Mouse (Mus musculus) limb, embryonic 11.5 days (tissue): ENCODE measurements at regions not wholly inside any gene's neighbourhood (a gene's known extent, or its start where the extent isn't known, plus 50 kb on each side); places are given as distances from the start of the nearest gene placed in this dataset.

Experiments
- ATAC-seq: fragments of 200-750 bp; cut with Nextera tagmentation; 2 replicates; pipeline ENCODE4 v1.8.0; 2017; ENCODE audit warnings: low read depth; ENCODE audit not compliant: insufficient number of reproducible peaks, low FRiP score, low TSS enrichment
- DNase-seq: peaks from one replicate; pipeline ENCODE4 v3.0.0-alpha.2; 2015; ENCODE audit warnings: low spot score
- H3K27ac ChIP-seq: fragments of 300-500 bp; sonication (generic); replicated peaks from 2 replicates; pipeline ENCODE4 v1.5.1; 2014; ENCODE audit warnings: low read depth, mild to moderate bottlenecking, low read length
- H3K27me3 ChIP-seq: fragments of 300-500 bp; sonication (generic); 2 replicates; pipeline ENCODE4 v1.6.1; 2014; ENCODE audit warnings: mild to moderate bottlenecking, low read length, mixed read lengths; ENCODE audit not compliant: control insufficient read depth, insufficient read depth
- H3K36me3 ChIP-seq: fragments of 300-500 bp; sonication (generic); 2 replicates; pipeline ENCODE4 v1.6.1; 2014; ENCODE audit warnings: mild to moderate bottlenecking, low read length, moderate library complexity, mixed read lengths; ENCODE audit not compliant: control insufficient read depth, insufficient read depth
- H3K4me1 ChIP-seq: fragments of 300-500 bp; sonication (generic); 2 replicates; pipeline ENCODE4 v1.6.1; 2014; ENCODE audit warnings: low read length, mixed read lengths; ENCODE audit not compliant: control insufficient read depth, insufficient read depth
- H3K4me2 ChIP-seq: fragments of 300-500 bp; sonication (generic); 2 replicates; pipeline ENCODE4 v1.6.1; 2014; ENCODE audit warnings: low read depth, mild to moderate bottlenecking, moderate library complexity; ENCODE audit not compliant: severe bottlenecking
- H3K4me3 ChIP-seq: fragments of 300-500 bp; sonication (generic); 2 replicates; pipeline ENCODE4 v1.5.1; 2014; ENCODE audit warnings: low read depth, low read length
- H3K9ac ChIP-seq: fragments of 300-500 bp; sonication (generic); 2 replicates; pipeline ENCODE4 v1.6.1; 2014; ENCODE audit warnings: mild to moderate bottlenecking, low read length
- H3K9me3 ChIP-seq: fragments of 300-500 bp; sonication (generic); 2 replicates; pipeline ENCODE4 v1.6.1; 2016; ENCODE audit warnings: low read length; ENCODE audit not compliant: control insufficient read depth
- WGBS: fragments of 180-500 bp; shearing (Covaris S2); extraction: QIAGEN DNeasy Blood & Tissue Kit; methylation state at CpG from one replicate; pipeline ENCODE4 v1.1.7; 2014; 5-methylcytosine and 5-hydroxymethylcytosine counted together

- H3K4me3 ChIP-seq = no peak overlapping the region
- 94% methylated on average over 6 of the region's 6 CpGs for WGBS
Measured at GRCm38 (mm10) chr1:128819611-128820010, 227.5 kb upstream of the Cxcr4 start.

GRCm38 (mm10) chr1:128813379-128813778 lies 221.3 kb upstream of the Cxcr4 start:
- WGBS = 80% methylated on average over 5 of the region's 5 CpGs
- ATAC-seq (no peak), DNase-seq (no peak)
- H3K36me3 ChIP-seq = no peaks in the 10 kb centered on the region
- no peak overlapping the region for H3K9ac ChIP-seq
- no peak overlapping the region for H3K27ac ChIP-seq
- no peaks in the 10 kb centered on the region for H3K4me1 ChIP-seq
- no peak overlapping the region for H3K4me3 ChIP-seq
- no peak overlapping the region for H3K4me2 ChIP-seq
- H3K27me3 ChIP-seq = no peaks in the 10 kb centered on the region
- H3K9me3 ChIP-seq = no peaks in the 10 kb centered on the region

More at GRCm38 (mm10) chr1:128819611-128820010, 227.5 kb upstream of the Cxcr4 start:
- H3K4me2 ChIP-seq = no peak overlapping the region
- no peak overlapping the region for H3K9ac ChIP-seq
- H3K36me3 ChIP-seq = no peaks in the 10 kb centered on the region
- H3K27ac ChIP-seq = no peak overlapping the region
- H3K4me1 ChIP-seq = no peaks in the 10 kb centered on the region
- DNase-seq (no peak), ATAC-seq (no peak)
- H3K27me3 ChIP-seq = no peaks in the 10 kb centered on the region
- H3K9me3 ChIP-seq = no peaks in the 10 kb centered on the region

- 84% methylated on average over 3 of the region's 3 CpGs for WGBS
- DNase-seq = no peak
- no peak overlapping the region for H3K27ac ChIP-seq
- no peaks in the 10 kb centered on the region for H3K9me3 ChIP-seq
- H3K4me1 ChIP-seq = 0 out of 2 replicates have a peak, but pooled peaks cover 3% of the 10 kb centered on the region
- H3K4me2 ChIP-seq = no peak overlapping the region
- H3K4me3 ChIP-seq = no peak overlapping the region
- no peaks in the 10 kb centered on the region for H3K27me3 ChIP-seq
- no peaks in the 10 kb centered on the region for H3K36me3 ChIP-seq
- ATAC-seq = no peak
- no peak overlapping the region for H3K9ac ChIP-seq
Measured at GRCm38 (mm10) chr1:128810860-128811259, 218.8 kb upstream of the Cxcr4 start.

- ATAC-seq = no peak
- WGBS = 83% methylated on average over 2 of the region's 2 CpGs
- no peak overlapping the region for H3K4me2 ChIP-seq
Measured at GRCm38 (mm10) chr1:128810094-128810493, 218.0 kb upstream of the Cxcr4 start.

GRCm38 (mm10) chr1:128809601-128810000 lies 217.5 kb upstream of the Cxcr4 start:
- no peak overlapping the region for H3K4me2 ChIP-seq
- H3K36me3 ChIP-seq = no peaks in the 10 kb centered on the region
- H3K4me3 ChIP-seq = no peak overlapping the region
- H3K27ac ChIP-seq = no peak overlapping the region
- H3K27me3 ChIP-seq = no peaks in the 10 kb centered on the region
- DNase-seq (no peak), ATAC-seq (no peak)
- H3K4me1 ChIP-seq = 0 out of 2 replicates have a peak, but pooled peaks cover 7% of the 10 kb centered on the region
- WGBS = 90% methylated on average over 8 of the region's 8 CpGs
- no peak overlapping the region for H3K9ac ChIP-seq
- no peaks in the 10 kb centered on the region for H3K9me3 ChIP-seq

More at GRCm38 (mm10) chr1:128810094-128810493, 218.0 kb upstream of the Cxcr4 start:
- no peak overlapping the region for H3K27ac ChIP-seq
- no peak overlapping the region for H3K4me3 ChIP-seq
- DNase-seq = no peak
- 0 out of 2 replicates have a peak, but pooled peaks cover 7% of the 10 kb centered on the region for H3K4me1 ChIP-seq
- H3K36me3 ChIP-seq = no peaks in the 10 kb centered on the region
- H3K9ac ChIP-seq = no peak overlapping the region
- no peaks in the 10 kb centered on the region for H3K9me3 ChIP-seq
- no peaks in the 10 kb centered on the region for H3K27me3 ChIP-seq

- 84% methylated on average over 5 of the region's 5 CpGs for WGBS
Measured at GRCm38 (mm10) chr1:128808599-128808998, 216.5 kb upstream of the Cxcr4 start.

GRCm38 (mm10) chr1:128805687-128806653 lies 213.9 kb upstream of the Cxcr4 start:
- no peak overlapping the region for H3K27ac ChIP-seq
- H3K9ac ChIP-seq = no peak overlapping the region
- ATAC-seq (no peak), DNase-seq (no peak)
- no peaks in the 10 kb centered on the region for H3K36me3 ChIP-seq
- H3K4me2 ChIP-seq = no peak overlapping the region
- H3K4me3 ChIP-seq = no peak overlapping the region
- 25% methylated on average over 10 of the region's 10 CpGs for WGBS
- peaks cover 12% of the 10 kb centered on the region; the same call in 1 of the 2 replicates for H3K4me1 ChIP-seq
- H3K9me3 ChIP-seq = no peaks in the 10 kb centered on the region
- no peaks in the 10 kb centered on the region for H3K27me3 ChIP-seq

More at GRCm38 (mm10) chr1:128808599-128808998, 216.5 kb upstream of the Cxcr4 start:
- no peak for ATAC-seq
- Histone ChIP-seq H3K36me3 (no peaks in the 10 kb centered on the region), H3K4me1 (peaks cover 12% of the 10 kb centered on the region; the same call in 1 of the 2 replicates), H3K9me3 (no peaks in the 10 kb centered on the region), H3K4me3 (no peak overlapping the region), H3K9ac (no peak overlapping the region), H3K4me2 (no peak overlapping the region), H3K27me3 (no peaks in the 10 kb centered on the region), H3K27ac (no peak overlapping the region)
- DNase-seq = no peak

- no peaks in the 10 kb centered on the region for H3K27me3 ChIP-seq
- H3K9ac ChIP-seq = no peak overlapping the region
- 31% methylated on average over 9 of the region's 9 CpGs for WGBS
- ATAC-seq (no peak), DNase-seq (no peak)
- no peak overlapping the region for H3K27ac ChIP-seq
- no peak overlapping the region for H3K4me3 ChIP-seq
- H3K4me1 ChIP-seq = peaks cover 12% of the 10 kb centered on the region; the same call in 1 of the 2 replicates
- H3K9me3 ChIP-seq = no peaks in the 10 kb centered on the region
- no peaks in the 10 kb centered on the region for H3K36me3 ChIP-seq
- H3K4me2 ChIP-seq = no peak overlapping the region
Measured at GRCm38 (mm10) chr1:128803433-128804060, 211.5 kb upstream of the Cxcr4 start.
